Mouse (Mus musculus): ENCODE results near the gene Ror2. TPM values are rescaled to one million over a fixed set of nuclear protein-coding genes. Genes with fewer than 3 reads are reported as not detected.

Ror2 gene
- polyA plus RNA-seq, 1 experiment from 2014 or later = 0.18 TPM

DNA sequence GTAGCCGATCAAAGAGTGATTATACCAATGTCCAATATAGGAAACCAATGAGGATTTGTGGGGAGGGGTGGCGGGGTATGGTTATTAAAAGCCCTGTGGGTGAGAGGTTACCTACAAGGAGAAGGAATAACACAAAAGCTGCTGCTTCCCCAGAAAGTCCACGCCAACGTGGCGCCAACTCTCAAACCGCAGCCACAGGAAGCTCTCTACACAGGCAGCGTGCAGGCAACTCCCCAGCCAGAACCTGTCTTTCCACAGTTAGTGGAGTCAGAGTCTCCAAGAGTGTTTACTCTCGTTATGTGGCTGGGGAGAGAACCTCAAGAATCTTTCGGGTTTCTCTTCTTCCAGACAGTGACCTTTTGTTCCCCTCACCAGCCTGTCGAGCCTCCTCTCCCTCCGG is 220.8 kb downstream of the Ror2 start:
- Histone ChIP-seq H3K27me3 (ENCODE audit: insufficient read depth, low read length) (no peaks in the 10 kb centered on the region), H3K9ac (replicated peaks) (no peak overlapping the region), H3K27ac (ENCODE audit: low read depth) (no peak overlapping the region), H3K9me3 (ENCODE audit: low read length) (no peaks in the 10 kb centered on the region), H3K4me2 (ENCODE audit: low read depth, low read length) (no peak overlapping the region), H3K4me1 (ENCODE audit: insufficient read depth) (peaks cover 2% of the 10 kb centered on the region; the same call in 1 of the 2 replicates), H3K36me3 (replicated peaks; ENCODE audit: insufficient read depth, low read length) (no peaks in the 10 kb centered on the region), H3K4me3 (ENCODE audit: low read depth, low read length) (no peak overlapping the region)
- TF ChIP-seq CTCF (IDR thresholded peaks at IDR 0.05; ENCODE audit: low read depth) (no peak), EP300 (IDR thresholded peaks at IDR 0.05; ENCODE audit: low read depth) (no peak)
- no peak for DNase-seq
- no peak for ATAC-seq
- WGBS (ENCODE audit: insufficient replicate concordance) = 76% methylated on average over 11 of the region's 11 CpGs

- TF ChIP-seq CTCF (IDR thresholded peaks at IDR 0.05; ENCODE audit: low read depth) (no peak), EP300 (IDR thresholded peaks at IDR 0.05; ENCODE audit: low read depth) (no peak)
- DNase-seq (no peak), ATAC-seq (no peak)
- no peaks in the 10 kb centered on the region for H3K27me3 ChIP-seq (ENCODE audit: insufficient read depth, low read length)
- H3K4me2 ChIP-seq (ENCODE audit: low read depth, low read length) = no peak overlapping the region
- WGBS (ENCODE audit: insufficient replicate concordance) = 76% methylated on average over 1 of the region's 1 CpGs
- H3K4me1 ChIP-seq (ENCODE audit: insufficient read depth) = peaks cover 2% of the 10 kb centered on the region; the same call in 1 of the 2 replicates
- H3K27ac ChIP-seq (ENCODE audit: low read depth) = no peak overlapping the region
- no peak overlapping the region for H3K9ac ChIP-seq (replicated peaks)
- H3K36me3 ChIP-seq (replicated peaks; ENCODE audit: insufficient read depth, low read length) = no peaks in the 10 kb centered on the region
- H3K4me3 ChIP-seq (ENCODE audit: low read depth, low read length) = no peak overlapping the region
- H3K9me3 ChIP-seq (ENCODE audit: low read length) = no peaks in the 10 kb centered on the region
Measured at GRCm38 (mm10) chr13:53064681-53065080, 221.2 kb downstream of the Ror2 start.

Other genes starting within 250 kb of the Ror2 start
- 10.2 and 10.3 TPM in 2 replicates for gene Sptlc1, start 91.3 kb upstream of the Ror2 start, polyA plus RNA-seq (2015; fragmentation: Nextera tagmentation; extraction: Ambion mirVana)
- not detected in 2 replicates for gene Msx2, start 186.9 kb upstream of the Ror2 start, polyA plus RNA-seq (2015; fragmentation: Nextera tagmentation; extraction: Ambion mirVana)

All from liver, postnatal 0 days (tissue).